Comparison of ENCODE assay signal across 19 mouse cellular contexts in genomic region chr3:29602140-29602539, GRCm38 (mm10).
A peak's percentile ranks its signal among the peaks of the same experiment; 100 is the strongest.
DNase-seq lines count a peak whose midpoint lies in the region; ATAC-seq and TF ChIP-seq lines count a peak whose summit lies in the region.
"Had no signal": no experiment of that assay in that cellular context is flagged by ENCODE, and none has a peak within 500 bp of the region (broad histone marks: within the 10 kb centered on the region; RNA-seq: fewer than 3 reads in every experiment).

No protein-coding gene starts in this region.

- H3K9me3 ChIP-seq in midbrain, embryonic 16.5 days (replicated peaks; ENCODE audit: control insufficient read depth, low read length, poor library complexity, severe bottlenecking): no peaks in the 10 kb centered on the region
- no peaks in the 10 kb centered on the region for H3K9me3 ChIP-seq in intestine, embryonic 16.5 days (ENCODE audit: control insufficient read depth, low read length)
- H3K9me3 ChIP-seq: embryonic facial prominence, embryonic 12.5 days; forebrain, embryonic 15.5 days; heart, embryonic 13.5 days had no signal

- peak; percentile 30 for DNase-seq in kidney, adult 9 months
- DNase-seq in kidney, postnatal 25 days: no peak
- DNase-seq in layer of hippocampus, adult 2 months (ENCODE audit: low spot score in 2 of 2): no peak
- DNase-seq in layer of hippocampus, adult 8-10 months (ENCODE audit: low spot score in 2 of 2): no peak
- DNase-seq in retina, embryonic 14.5 days (ENCODE audit: low spot score): peak; percentile 49
- no peak for DNase-seq in retina, postnatal 1 day
- DNase-seq: adrenal gland, adult 2 months; adrenal gland, postnatal 25 days; cerebellum, adult 11 months; cerebellum, adult 8-10 months; cerebellum, postnatal 25 days; gastrocnemius, postnatal 36 days; heart, adult 11 months; heart, postnatal 36 days had no signal

- H3K27me3 ChIP-seq in midbrain, embryonic 16.5 days (ENCODE audit: control insufficient read depth, insufficient read depth, low read depth, low read length): no peaks in the 10 kb centered on the region
- H3K27me3 ChIP-seq in intestine, embryonic 16.5 days (replicated peaks; ENCODE audit: control insufficient read depth, insufficient read depth, low read length): no peaks in the 10 kb centered on the region
- H3K27me3 ChIP-seq: embryonic facial prominence, embryonic 12.5 days; forebrain, embryonic 15.5 days; heart, embryonic 13.5 days had no signal

- H3K4me1 ChIP-seq in midbrain, embryonic 16.5 days (ENCODE audit: control insufficient read depth, insufficient read depth, low read length): peaks cover 5% of the 10 kb centered on the region; the same call in 1 of the 2 replicates
- H3K4me1 ChIP-seq in intestine, embryonic 16.5 days (ENCODE audit: control insufficient read depth, insufficient read depth, low read length): no peaks in the 10 kb centered on the region
- H3K4me1 ChIP-seq: embryonic facial prominence, embryonic 12.5 days; forebrain, embryonic 15.5 days; heart, embryonic 13.5 days had no signal

- peak overlapping the region; percentile 46 for H3K27ac ChIP-seq in layer of hippocampus, adult 2 months
- no peak overlapping the region for H3K27ac ChIP-seq in midbrain, embryonic 16.5 days (ENCODE audit: low read length)
- H3K27ac ChIP-seq in intestine, embryonic 16.5 days (ENCODE audit: low read length): no peak overlapping the region
- H3K27ac ChIP-seq: embryonic facial prominence, embryonic 12.5 days; forebrain, embryonic 15.5 days; heart, embryonic 13.5 days had no signal

- H3K4me3 ChIP-seq in layer of hippocampus, adult 2 months: no peak overlapping the region
- no peak overlapping the region for H3K4me3 ChIP-seq in midbrain, embryonic 16.5 days (ENCODE audit: low read depth, low read length)
- no peak overlapping the region for H3K4me3 ChIP-seq in intestine, embryonic 16.5 days (ENCODE audit: low read length)
- H3K4me3 ChIP-seq: embryonic facial prominence, embryonic 12.5 days; forebrain, embryonic 15.5 days; heart, embryonic 13.5 days had no signal

- H3K36me3 ChIP-seq in midbrain, embryonic 16.5 days (ENCODE audit: control insufficient read depth, insufficient read depth, low read length): no peaks in the 10 kb centered on the region
- no peaks in the 10 kb centered on the region for H3K36me3 ChIP-seq in intestine, embryonic 16.5 days (ENCODE audit: control insufficient read depth, insufficient read depth, low read length)
- H3K36me3 ChIP-seq: embryonic facial prominence, embryonic 12.5 days; forebrain, embryonic 15.5 days; heart, embryonic 13.5 days had no signal

- no peak overlapping the region for H3K9ac ChIP-seq in midbrain, embryonic 16.5 days (ENCODE audit: low read depth, low read length)
- H3K9ac ChIP-seq in intestine, embryonic 16.5 days (ENCODE audit: low read depth, low read length): no peak overlapping the region
- H3K9ac ChIP-seq: embryonic facial prominence, embryonic 12.5 days; forebrain, embryonic 15.5 days; heart, embryonic 13.5 days had no signal

- no peak overlapping the region for H3K4me2 ChIP-seq in midbrain, embryonic 16.5 days (ENCODE audit: low read length)
- H3K4me2 ChIP-seq in intestine, embryonic 16.5 days (ENCODE audit: low read depth, low read length): no peak overlapping the region
- H3K4me2 ChIP-seq: embryonic facial prominence, embryonic 12.5 days; forebrain, embryonic 15.5 days; heart, embryonic 13.5 days had no signal

- 35% methylated on average over 7 of the region's 7 CpGs for WGBS in midbrain, embryonic 16.5 days
- 69% methylated on average over 7 of the region's 7 CpGs for WGBS in intestine, embryonic 16.5 days

- TF ChIP-seq CTCF in layer of hippocampus, adult 2 months (conservative IDR thresholded peaks at IDR 0.05): no peak

- ATAC-seq in midbrain, embryonic 16.5 days: peak; percentile 56
- ATAC-seq in intestine, embryonic 16.5 days: no peak
- ATAC-seq: forebrain, embryonic 15.5 days had no signal

Comparison
In these comparisons a context has a peak if more than half of its experiments do, and no peak if none do; other contexts are left out.
1. DNase-seq: peak in kidney, adult 9 months (single experiment) and retina, embryonic 14.5 days (single experiment); none in kidney, postnatal 25 days (0 of 2), layer of hippocampus, adult 2 months (0 of 2), layer of hippocampus, adult 8-10 months (0 of 2) and retina, postnatal 1 day (single experiment).